20 mouse cellular contexts compared by ENCODE assay signal in genomic region chr2:17214881-17215280, GRCm38 (mm10).
DNase-seq lines count a peak whose midpoint lies in the region; TF ChIP-seq lines count a peak whose summit lies in the region.
"Had no signal": no experiment of that assay in that cellular context is flagged by ENCODE, and none has a peak within 500 bp of the region (broad histone marks: within the 10 kb centered on the region; RNA-seq: fewer than 3 reads in every experiment).

No protein-coding gene starts in this region.

- no peak for TF ChIP-seq CTCF in gastrocnemius, adult 2 months (IDR thresholded peaks at IDR 0.05)
- TF ChIP-seq CTCF in CH12.LX (conservative IDR thresholded peaks at IDR 0.05 in 1 of 2, IDR thresholded peaks at IDR 0.05 in 1 of 2; ENCODE audit: low read depth in 2 of 2, low read length in 2 of 2) = no peak

- in situ Hi-C loops in CH12.LX (cut with MboI; ENCODE audit: low pct_ligation_motif_present, low pct_unique_long_range_greater_than_20kb, low sequenced_read_pairs) = loop anchor here (25.0 kb wide), 1 partner anchor 172 kb away; no protein-coding TSS in a partner anchor

- peaks cover 2 to 26% of the 10 kb centered on the region in 2 experiments; a peak in 3 of 4 replicates for H3K4me1 ChIP-seq in CH12.LX (ENCODE audit: control insufficient read depth in 1 of 2, insufficient read depth in 2 of 2)

- peak; percentile 63; the same call in 1 of the 2 replicates for TF ChIP-seq EP300 in CH12.LX (IDR thresholded peaks at IDR 0.05; ENCODE audit: low read length)

- no peak for TF ChIP-seq RAD21 in CH12.LX (IDR thresholded peaks at IDR 0.05; ENCODE audit: low read depth, low read length)

- no peak for TF ChIP-seq POLR2A in CH12.LX (IDR thresholded peaks at IDR 0.05; ENCODE audit: low read depth, low read length)

- no peak overlapping the region for H3K9ac ChIP-seq in CH12.LX (ENCODE audit: insufficient read depth, low read depth)

- H3K9me3 ChIP-seq in CH12.LX (replicated peaks; ENCODE audit: low read length) = no peaks in the 10 kb centered on the region
- H3K9me3 ChIP-seq: G1E had no signal

- H3K79me2 ChIP-seq in CH12.LX (replicated peaks; ENCODE audit: control insufficient read depth, extremely low read depth, insufficient read depth, poor library complexity, severe bottlenecking) = no peaks in the 10 kb centered on the region

- DNase-seq in gastrocnemius, adult 2 months = no peak
- DNase-seq in gastrocnemius, postnatal 25 days = no peak
- DNase-seq in A20 (ENCODE audit: low read depth, low spot score) (peak; percentile 83), CH12.LX (ENCODE audit: extremely low read depth) (peak; percentile 66)
- no peak for DNase-seq in cerebellum, adult 8-10 months
- DNase-seq in cerebellum, adult 18-20 months = no peak
- DNase-seq: adrenal gland, adult 2 months; adrenal gland, adult 8-10 months; adrenal gland, postnatal 10 days; adrenal gland, postnatal 14 days; adrenal gland, postnatal 25 days; adrenal gland, postnatal 36 days; B cell, adult 2 months; cerebellum, adult 11 months; cerebellum, adult 11-12 months; cerebellum, adult 2 months; cerebellum, adult 9-10 months; cerebellum, adult 9-11 months had no signal

- intact Hi-C loops in gastrocnemius, adult 2 months (cut with DNase I) = no loop called here

- H3K4me2 ChIP-seq in CH12.LX (ENCODE audit: insufficient read depth, low read depth, poor library complexity, severe bottlenecking) = peak overlapping the region; percentile 29

- dilution Hi-C loops in CH12.LX (cut with MboI; ENCODE audit: extremely low pct_ligation_motif_present, extremely low pct_unique_long_range_greater_than_20kb, low sequenced_read_pairs) = no loop called here

- H3K4me3 ChIP-seq in gastrocnemius, adult 2 months = no peak overlapping the region
- no peak overlapping the region for H3K4me3 ChIP-seq in CH12.LX (replicated peaks in 1 of 3; ENCODE audit: low read depth in 2 of 3, low read length in 2 of 3, poor library complexity in 1 of 3)

- no peaks in the 10 kb centered on the region for H3K27me3 ChIP-seq in CH12.LX (replicated peaks)
- H3K27me3 ChIP-seq: Patski had no signal

- no peaks in the 10 kb centered on the region for H3K36me3 ChIP-seq in CH12.LX (replicated peaks in 1 of 2; ENCODE audit: control insufficient read depth in 1 of 2, insufficient read depth in 1 of 2, low read length in 1 of 2)
- H3K36me3 ChIP-seq: G1E had no signal

- H3K27ac ChIP-seq in gastrocnemius, adult 2 months = peak overlapping the region; percentile 53
- no peak overlapping the region for H3K27ac ChIP-seq in CH12.LX (ENCODE audit: insufficient read depth, low read depth)

TF ChIP-seq in CH12.LX, 34 proteins besides CTCF, POLR2A, EP300 and RAD21:
- peak; percentile 44; the same call in 1 of the 2 replicates for TF ChIP-seq TCF12 (IDR thresholded peaks at IDR 0.05; ENCODE audit: low read depth, low read length)
- TF ChIP-seq ELF1 (IDR thresholded peaks at IDR 0.05; ENCODE audit: low read depth, low read length) = no peak
- no peak for TF ChIP-seq JUN (IDR thresholded peaks at IDR 0.05; ENCODE audit: insufficient read depth, low read depth, low read length)
- no peak for TF ChIP-seq CHD2 (IDR thresholded peaks at IDR 0.05; ENCODE audit: low read length)
- peak; percentile 45; the same call in 1 of the 2 replicates for TF ChIP-seq MEF2A (IDR thresholded peaks at IDR 0.05; ENCODE audit: borderline replicate concordance, low read depth, low read length)

Comparison
In these comparisons a context has a peak if more than half of its experiments do, and no peak if none do; other contexts are left out.
1. DNase-seq: peak in A20 (single experiment) and CH12.LX (single experiment); none in gastrocnemius, adult 2 months (single experiment), gastrocnemius, postnatal 25 days (single experiment), cerebellum, adult 8-10 months (single experiment) and cerebellum, adult 18-20 months (0 of 2).